In genomic region chr3:49866061-49866515, GRCm38 (mm10) we compare ENCODE assay signal across 9 mouse cellular contexts.
A peak's percentile ranks its signal among the peaks of the same experiment; 100 is the strongest.
DNase-seq lines count a peak whose midpoint lies in the region; ATAC-seq and TF ChIP-seq lines count a peak whose summit lies in the region.
"Had no signal": no experiment of that assay in that cellular context is flagged by ENCODE, and none has a peak within 500 bp of the region (broad histone marks: within the 10 kb centered on the region; RNA-seq: fewer than 3 reads in every experiment).

No protein-coding gene starts in this region.

- no peaks in the 10 kb centered on the region for H3K9me3 ChIP-seq in forebrain, embryonic 16.5 days (ENCODE audit: control insufficient read depth, low read length)
- H3K9me3 ChIP-seq in limb, embryonic 14.5 days (ENCODE audit: control insufficient read depth, low read length) = no peaks in the 10 kb centered on the region

- H3K27me3 ChIP-seq in forebrain, embryonic 16.5 days (replicated peaks; ENCODE audit: control insufficient read depth, insufficient read depth, low read length) = no peaks in the 10 kb centered on the region
- no peaks in the 10 kb centered on the region for H3K27me3 ChIP-seq in limb, embryonic 14.5 days (ENCODE audit: control insufficient read depth, insufficient read depth, low read length)

- DNase-seq in left cerebral cortex, postnatal 4 days = peak; percentile 57
- DNase-seq in left cerebral cortex, adult 18-20 months (ENCODE audit: low spot score in 2 of 2) = no peak
- peak; percentile 66 for DNase-seq in limb, embryonic 14.5 days (ENCODE audit: low spot score)
- DNase-seq in retina, postnatal 1 day = peak; percentile 85
- no peak for DNase-seq in thymus, adult 18-20 months
- no peak for DNase-seq in cerebellum, postnatal 36 days
- no peak for DNase-seq in thymus, postnatal 36 days

- H3K27ac ChIP-seq in forebrain, embryonic 16.5 days (ENCODE audit: low read length) = no peak overlapping the region
- H3K27ac ChIP-seq in limb, embryonic 14.5 days (replicated peaks; ENCODE audit: low read depth, low read length) = 0 out of 2 replicates have a peak overlapping the region, but pooled peaks have one; percentile 33

- no peaks in the 10 kb centered on the region for H3K36me3 ChIP-seq in forebrain, embryonic 16.5 days (ENCODE audit: control insufficient read depth, insufficient read depth)
- no peaks in the 10 kb centered on the region for H3K36me3 ChIP-seq in limb, embryonic 14.5 days (ENCODE audit: control insufficient read depth, insufficient read depth, low read length)
- H3K36me3 ChIP-seq: G1E had no signal

- H3K4me3 ChIP-seq in forebrain, embryonic 16.5 days (replicated peaks; ENCODE audit: low read length) = no peak overlapping the region
- H3K4me3 ChIP-seq in limb, embryonic 14.5 days (replicated peaks; ENCODE audit: low read length) = no peak overlapping the region

- H3K4me1 ChIP-seq in forebrain, embryonic 16.5 days (replicated peaks; ENCODE audit: control insufficient read depth, insufficient read depth, low read length) = peaks cover 15% of the 10 kb centered on the region
- H3K4me1 ChIP-seq in limb, embryonic 14.5 days (ENCODE audit: control insufficient read depth, insufficient read depth, low read length) = peaks cover 21% of the 10 kb centered on the region

- intact Hi-C loops in left cerebral cortex, postnatal 4 days (cut with DNase I) = no loop called here

- no peak for TF ChIP-seq POLR2A in limb, embryonic 14.5 days (IDR thresholded peaks at IDR 0.05; ENCODE audit: borderline replicate concordance, extremely low read depth, insufficient read depth, insufficient read length)

- 8% methylated on average over 11 of the region's 11 CpGs for WGBS in forebrain, embryonic 16.5 days
- WGBS in limb, embryonic 14.5 days = 11% methylated on average over 11 of the region's 11 CpGs

- H3K4me2 ChIP-seq in forebrain, embryonic 16.5 days (ENCODE audit: low read length) = no peak overlapping the region; the same call in 1 of the 2 replicates
- H3K4me2 ChIP-seq in limb, embryonic 14.5 days (replicated peaks; ENCODE audit: low read depth, low read length, severe bottlenecking) = 0 out of 2 replicates have a peak overlapping the region, but pooled peaks have one; percentile 9

- no peak overlapping the region for H3K9ac ChIP-seq in forebrain, embryonic 16.5 days (replicated peaks; ENCODE audit: low read depth, low read length)
- H3K9ac ChIP-seq in limb, embryonic 14.5 days (ENCODE audit: low read depth, low read length, severe bottlenecking) = peak overlapping the region; percentile 22; the same call in 1 of the 2 replicates

- peak; percentile 69 for ATAC-seq in forebrain, embryonic 16.5 days
- peak; percentile 66 for ATAC-seq in limb, embryonic 14.5 days (ENCODE audit: low FRiP score, low read depth)

Comparison
In these comparisons a context has a peak if more than half of its experiments do, and no peak if none do; other contexts are left out.
1. DNase-seq: peak in left cerebral cortex, postnatal 4 days (single experiment), limb, embryonic 14.5 days (single experiment) and retina, postnatal 1 day (single experiment); none in left cerebral cortex, adult 18-20 months (0 of 2), thymus, adult 18-20 months (0 of 2), cerebellum, postnatal 36 days (0 of 2) and thymus, postnatal 36 days (0 of 2).